Mouse (Mus musculus) embryonic facial prominence, embryonic 15.5 days (tissue): ENCODE results near the gene 4930558K02Rik. TPM values are rescaled to one million over a fixed set of nuclear protein-coding genes. Genes with fewer than 3 reads are reported as not detected.
A peak's percentile ranks its signal among the peaks of the same experiment; 100 is the strongest.

ENCODE experiments used
- ATAC-seq: fragments of 200-750 bp; cut with Nextera tagmentation; 2 replicates; pipeline ENCODE4 v1.8.0; 2017; ENCODE audit warnings: low read depth, moderate TSS enrichment; ENCODE audit not compliant: insufficient number of reproducible peaks, low FRiP score, low TSS enrichment
- H3K27ac ChIP-seq: fragments of 300-500 bp; sonication (generic); replicated peaks from 2 replicates; pipeline ENCODE4 v1.5.1; 2015; ENCODE audit warnings: mild to moderate bottlenecking, inconsistent platforms
- H3K27me3 ChIP-seq: fragments of 300-500 bp; sonication (generic); 2 replicates; pipeline ENCODE4 v1.6.1; 2015; ENCODE audit warnings: inconsistent platforms
- H3K36me3 ChIP-seq: fragments of 300-500 bp; sonication (generic); 2 replicates; pipeline ENCODE4 v1.6.1; 2015; ENCODE audit warnings: mild to moderate bottlenecking, inconsistent platforms
- H3K4me1 ChIP-seq: fragments of 300-500 bp; sonication (generic); 2 replicates; pipeline ENCODE4 v1.6.1; 2015; ENCODE audit warnings: inconsistent platforms
- H3K4me2 ChIP-seq: fragments of 300-500 bp; sonication (generic); replicated peaks from 2 replicates; pipeline ENCODE4 v1.6.1; 2015; ENCODE audit warnings: mild to moderate bottlenecking, inconsistent platforms
- H3K4me3 ChIP-seq: fragments of 300-500 bp; sonication (generic); replicated peaks from 2 replicates; pipeline ENCODE4 v1.5.1; 2015; ENCODE audit warnings: mild to moderate bottlenecking, inconsistent platforms
- H3K9ac ChIP-seq: fragments of 300-500 bp; sonication (generic); 2 replicates; pipeline ENCODE4 v1.6.1; 2015; ENCODE audit warnings: inconsistent platforms
- H3K9me3 ChIP-seq: fragments of 300-500 bp; sonication (generic); replicated peaks from 2 replicates; pipeline ENCODE4 v1.6.1; 2016; ENCODE audit warnings: inconsistent platforms
- WGBS: fragments of 180-500 bp; shearing (Covaris S2); methylation state at CpG from one replicate; pipeline ENCODE4 v1.1.7; 2015; 5-methylcytosine and 5-hydroxymethylcytosine counted together
- polyA plus RNA-seq: library from polyadenylated mRNA; unstranded; fragments of >200 nt; fragmentation: Nextera tagmentation; extraction: Ambion mirVana; gene quantifications from 2 replicates; pipeline ENCODE4 v1.2.1, GENCODE M21; 2015

Gene 4930558K02Rik
- polyA plus RNA-seq, 1 experiment from 2014 or later, result not detected

- Histone ChIP-seq H3K4me1 (no peaks in the 10 kb centered on the region), H3K9ac (no peak overlapping the region), H3K4me2 (no peak overlapping the region), H3K27ac (no peak overlapping the region), H3K9me3 (no peaks in the 10 kb centered on the region), H3K27me3 (no peaks in the 10 kb centered on the region), H3K4me3 (no peak overlapping the region), H3K36me3 (no peaks in the 10 kb centered on the region)
- 50% methylated on average over 7 of the region's 7 CpGs for WGBS
- ATAC-seq, result no peak
These were observed 65.8 kb downstream of the 4930558K02Rik start for GRCm38 (mm10) chr1:161913648-161913984.

GRCm38 (mm10) chr1:161912940-161913647, 66.3 kb downstream of the 4930558K02Rik start:
- H3K4me1 ChIP-seq, result no peaks in the 10 kb centered on the region
- 58% methylated on average over 4 of the region's 4 CpGs for WGBS
- no peak overlapping the region for H3K4me2 ChIP-seq
- no peaks in the 10 kb centered on the region for H3K27me3 ChIP-seq
- no peaks in the 10 kb centered on the region for H3K9me3 ChIP-seq
- no peaks in the 10 kb centered on the region for H3K36me3 ChIP-seq
- no peak overlapping the region for H3K4me3 ChIP-seq
- no peak overlapping the region for H3K9ac ChIP-seq
- H3K27ac ChIP-seq, result no peak overlapping the region
- no peak for ATAC-seq

- no peaks in the 10 kb centered on the region for H3K27me3 ChIP-seq
- no peak overlapping the region for H3K4me3 ChIP-seq
- no peak for ATAC-seq
- H3K9ac ChIP-seq, result no peak overlapping the region
- H3K4me2 ChIP-seq, result no peak overlapping the region
- no peak overlapping the region for H3K27ac ChIP-seq
- WGBS, result 80% methylated on average over 8 of the region's 8 CpGs
- H3K4me1 ChIP-seq, result no peaks in the 10 kb centered on the region
- no peaks in the 10 kb centered on the region for H3K36me3 ChIP-seq
- H3K9me3 ChIP-seq, result no peaks in the 10 kb centered on the region
These were observed 70.4 kb downstream of the 4930558K02Rik start for GRCm38 (mm10) chr1:161909074-161909473.

DNA sequence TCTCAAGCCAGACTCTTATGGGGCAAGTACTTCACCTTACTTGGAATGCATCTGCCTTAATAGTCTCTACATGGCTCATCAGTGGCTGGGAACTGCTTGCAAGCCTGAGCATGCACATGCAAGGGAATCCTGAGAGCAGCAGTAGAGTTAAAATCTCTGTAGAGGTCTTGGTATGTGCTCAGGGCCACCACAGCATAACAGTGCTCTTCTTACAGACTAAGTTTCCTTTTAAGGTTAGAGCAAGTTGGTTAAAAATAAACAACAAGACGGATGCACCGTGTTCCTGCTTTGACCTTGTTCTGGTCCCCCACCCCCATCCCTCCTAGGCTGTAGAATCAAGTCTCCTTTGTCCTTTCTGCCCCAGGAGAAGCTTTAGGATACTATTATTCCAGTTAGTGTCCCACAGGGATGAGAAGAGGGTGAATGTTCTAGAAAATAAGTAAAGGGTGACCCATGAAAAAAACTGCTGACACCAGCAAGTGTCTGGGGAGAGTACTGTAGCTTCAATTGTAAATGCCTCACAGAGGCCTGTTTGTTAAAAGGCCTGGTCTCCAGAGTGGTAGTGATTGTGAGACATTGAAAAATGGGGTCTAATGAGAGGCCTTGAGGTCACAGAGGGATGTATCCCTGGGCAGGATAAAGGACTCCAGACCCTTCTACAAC, 71.5 kb downstream of the 4930558K02Rik start:
- Histone ChIP-seq H3K27ac (0 out of 2 replicates have a peak overlapping the region, but pooled peaks have one; percentile 24), H3K9me3 (no peaks in the 10 kb centered on the region), H3K4me3 (no peak overlapping the region), H3K4me1 (no peaks in the 10 kb centered on the region), H3K9ac (no peak overlapping the region), H3K4me2 (no peak overlapping the region), H3K27me3 (no peaks in the 10 kb centered on the region), H3K36me3 (no peaks in the 10 kb centered on the region)
- 7% methylated on average over 2 of the region's 2 CpGs for WGBS
- no peak for ATAC-seq

GRCm38 (mm10) chr1:161907111-161907510, 72.3 kb downstream of the 4930558K02Rik start:
- Histone ChIP-seq H3K27ac (no peak overlapping the region), H3K9me3 (no peaks in the 10 kb centered on the region), H3K9ac (no peak overlapping the region), H3K27me3 (no peaks in the 10 kb centered on the region), H3K4me1 (no peaks in the 10 kb centered on the region), H3K36me3 (no peaks in the 10 kb centered on the region), H3K4me3 (no peak overlapping the region), H3K4me2 (no peak overlapping the region)
- ATAC-seq, result no peak
- WGBS, result 70% methylated on average over 4 of the region's 4 CpGs

DNA sequence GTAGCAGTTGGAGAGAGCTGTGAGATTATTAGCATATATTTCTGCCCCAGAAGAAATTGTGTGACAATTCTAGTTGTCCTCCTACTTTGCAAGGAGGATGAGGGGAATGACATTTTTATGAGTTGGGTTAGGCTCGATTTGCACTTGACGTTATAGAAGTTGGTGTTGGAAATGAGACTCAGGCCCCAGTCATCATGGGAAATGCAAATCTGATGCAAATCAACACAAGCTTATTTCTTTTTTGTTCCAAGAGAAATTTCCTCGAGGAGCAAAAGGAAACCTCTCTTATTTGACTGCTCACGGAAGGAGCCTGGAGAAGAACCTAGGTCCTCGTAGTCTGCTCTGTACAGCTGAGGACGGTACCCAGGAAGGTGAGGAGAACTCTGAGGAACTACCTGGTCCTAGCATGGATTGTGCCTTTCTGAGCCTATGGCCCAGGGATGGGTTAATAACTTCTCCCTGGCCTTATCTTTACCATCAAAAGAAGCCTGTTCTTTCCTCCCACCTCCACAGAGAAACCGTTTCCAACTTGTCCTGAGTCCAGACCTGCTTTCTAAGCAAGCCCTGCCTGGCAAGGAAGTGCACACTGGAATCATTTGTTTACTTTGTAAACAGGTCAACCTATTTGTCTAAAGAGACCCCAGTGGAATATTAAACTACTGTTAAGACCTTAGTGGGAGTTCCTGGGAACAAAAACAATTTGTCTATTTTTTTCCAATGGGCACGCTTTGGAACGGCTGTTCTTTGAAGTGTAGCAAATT, 76.6 kb downstream of the 4930558K02Rik start:
- H3K9ac ChIP-seq, result no peak overlapping the region
- no peaks in the 10 kb centered on the region for H3K9me3 ChIP-seq
- 59% methylated on average over 9 of the region's 9 CpGs for WGBS

DNA sequence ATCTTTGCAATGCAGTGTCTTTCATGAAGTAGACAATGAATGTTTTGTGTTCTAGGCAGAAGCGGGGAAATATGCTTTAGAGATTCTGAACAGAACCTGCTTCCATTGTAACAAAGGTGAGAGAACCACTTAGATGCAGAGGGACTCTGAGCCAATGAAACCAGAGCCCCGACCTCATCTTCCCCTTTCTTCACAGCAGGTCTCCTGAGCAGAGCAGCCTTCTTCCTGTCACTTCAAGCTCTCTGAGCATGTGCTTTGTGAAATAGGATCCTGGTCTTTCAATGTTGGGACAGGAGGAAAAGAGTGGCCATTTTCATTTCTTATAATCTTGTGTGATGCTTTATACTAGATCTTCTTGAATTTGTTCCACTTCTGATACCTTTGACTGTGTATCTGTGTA, 79.3 kb downstream of the 4930558K02Rik start:
- ATAC-seq, result no peak
- H3K4me2 ChIP-seq, result no peak overlapping the region
- H3K9ac ChIP-seq, result no peak overlapping the region
- H3K27ac ChIP-seq, result no peak overlapping the region
- H3K4me3 ChIP-seq, result no peak overlapping the region
- H3K4me1 ChIP-seq, result no peaks in the 10 kb centered on the region
- H3K9me3 ChIP-seq, result no peaks in the 10 kb centered on the region
- WGBS, result 63% methylated on average over 2 of the region's 2 CpGs
- H3K36me3 ChIP-seq, result no peaks in the 10 kb centered on the region
- H3K27me3 ChIP-seq, result no peaks in the 10 kb centered on the region

More for the DNA sequence above, 76.6 kb downstream of the 4930558K02Rik start:
- Histone ChIP-seq H3K4me3 (no peak overlapping the region), H3K27ac (0 out of 2 replicates have a peak overlapping the region, but pooled peaks have one; percentile 7), H3K4me1 (no peaks in the 10 kb centered on the region), H3K4me2 (no peak overlapping the region), H3K36me3 (no peaks in the 10 kb centered on the region), H3K27me3 (no peaks in the 10 kb centered on the region)
- no peak for ATAC-seq

DNA sequence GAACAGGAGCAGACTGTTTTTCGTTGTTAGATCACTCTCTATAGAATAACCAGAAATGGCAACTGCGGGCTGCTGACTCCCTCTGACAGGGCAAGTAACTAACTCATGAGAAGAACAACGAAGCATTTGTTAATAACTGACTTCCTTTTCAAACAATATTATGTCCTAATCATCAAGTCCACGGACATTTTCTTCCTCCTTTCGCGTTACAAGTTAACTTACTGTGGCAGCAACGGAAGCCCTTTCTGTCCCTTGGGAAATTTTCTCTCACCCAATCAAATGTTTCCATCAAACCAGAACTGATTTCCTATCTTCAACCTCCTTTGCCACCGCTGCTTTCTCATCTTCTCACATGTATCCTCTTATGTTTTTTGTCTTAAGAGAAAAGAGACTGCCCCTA, 82.2 kb downstream of the 4930558K02Rik start:
- 71% methylated on average over 8 of the region's 8 CpGs for WGBS
- no peaks in the 10 kb centered on the region for H3K36me3 ChIP-seq
- H3K9me3 ChIP-seq, result no peaks in the 10 kb centered on the region
- no peak for ATAC-seq
- no peak overlapping the region for H3K4me2 ChIP-seq
- H3K9ac ChIP-seq, result no peak overlapping the region
- no peaks in the 10 kb centered on the region for H3K4me1 ChIP-seq
- no peak overlapping the region for H3K27ac ChIP-seq
- no peak overlapping the region for H3K4me3 ChIP-seq
- no peaks in the 10 kb centered on the region for H3K27me3 ChIP-seq

DNA sequence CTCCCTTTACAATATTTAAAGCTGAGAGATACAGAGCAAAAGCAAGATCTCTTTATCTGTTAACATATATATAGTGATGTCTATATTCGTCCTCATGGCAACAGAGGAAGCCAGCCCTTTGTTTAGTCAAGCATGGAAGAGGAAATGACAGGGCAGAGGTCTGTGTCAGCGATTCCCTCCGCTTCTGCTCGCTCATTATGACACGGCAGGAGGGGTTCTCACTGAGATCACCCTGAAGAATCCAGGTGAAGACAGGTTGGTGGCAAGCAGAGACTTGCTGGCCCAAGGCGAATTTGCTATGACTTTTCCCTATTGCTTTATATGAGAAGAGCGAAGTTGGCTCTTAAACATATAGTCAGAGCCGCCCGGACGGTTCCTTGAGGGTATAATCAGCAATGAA, 83.3 kb downstream of the 4930558K02Rik start:
- H3K27ac ChIP-seq, result no peak overlapping the region
- no peaks in the 10 kb centered on the region for H3K4me1 ChIP-seq
- no peak overlapping the region for H3K4me2 ChIP-seq
- no peaks in the 10 kb centered on the region for H3K9me3 ChIP-seq
- H3K4me3 ChIP-seq, result no peak overlapping the region
- H3K27me3 ChIP-seq, result no peaks in the 10 kb centered on the region
- WGBS, result 43% methylated on average over 10 of the region's 10 CpGs
- no peak for ATAC-seq
- no peak overlapping the region for H3K9ac ChIP-seq
- no peaks in the 10 kb centered on the region for H3K36me3 ChIP-seq

- H3K27ac ChIP-seq, result no peak overlapping the region
- no peaks in the 10 kb centered on the region for H3K9me3 ChIP-seq
- ATAC-seq, result no peak
- 94% methylated on average over 3 of the region's 3 CpGs for WGBS
- H3K4me2 ChIP-seq, result no peak overlapping the region
- H3K4me3 ChIP-seq, result no peak overlapping the region
- H3K27me3 ChIP-seq, result no peaks in the 10 kb centered on the region
- no peaks in the 10 kb centered on the region for H3K36me3 ChIP-seq
- H3K4me1 ChIP-seq, result no peaks in the 10 kb centered on the region
- no peak overlapping the region for H3K9ac ChIP-seq
These were observed 84.4 kb downstream of the 4930558K02Rik start for GRCm38 (mm10) chr1:161895014-161895413.

DNA sequence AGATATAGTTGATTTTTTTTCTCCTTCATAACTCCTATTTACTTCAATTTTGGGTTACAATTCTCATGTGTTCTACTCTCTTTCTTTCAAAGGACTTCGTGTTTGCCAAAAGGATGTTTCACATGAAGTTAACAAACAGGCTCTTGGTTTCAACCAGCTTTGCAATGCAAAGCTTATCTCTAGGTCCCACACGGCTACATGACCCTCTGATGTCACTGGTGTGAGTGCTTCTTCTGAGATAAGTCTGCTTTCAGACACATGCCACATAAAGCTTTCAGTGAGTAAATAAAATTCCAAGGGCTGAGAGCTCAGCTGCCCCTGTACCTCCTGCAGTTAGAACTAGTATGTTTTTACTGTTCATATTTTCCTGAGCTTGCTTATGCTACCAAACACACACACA, 84.9 kb downstream of the 4930558K02Rik start:
- no peak overlapping the region for H3K4me3 ChIP-seq
- H3K9me3 ChIP-seq, result no peaks in the 10 kb centered on the region
- H3K4me1 ChIP-seq, result no peaks in the 10 kb centered on the region
- no peak for ATAC-seq
- H3K27ac ChIP-seq, result no peak overlapping the region
- no peaks in the 10 kb centered on the region for H3K36me3 ChIP-seq
- no peak overlapping the region for H3K9ac ChIP-seq
- no peak overlapping the region for H3K4me2 ChIP-seq
- 59% methylated on average over 2 of the region's 2 CpGs for WGBS
- no peaks in the 10 kb centered on the region for H3K27me3 ChIP-seq
